29 mouse cellular contexts compared by ENCODE assay signal in genomic region chr11:100710528-100710927, GRCm38 (mm10). TPM values are rescaled to one million over a fixed set of nuclear protein-coding genes. Genes with fewer than 3 reads are reported as not detected.
"Had no signal": no experiment of that assay in that cellular context is flagged by ENCODE, and none has a peak within 500 bp of the region (broad histone marks: within the 10 kb centered on the region; RNA-seq: fewer than 3 reads in every experiment).

No protein-coding gene starts in this region.

- H3K4me3 ChIP-seq: liver, embryonic 13.5 days had no signal

- H3K27me3 ChIP-seq: liver, embryonic 13.5 days; neural tube, embryonic 15.5 days had no signal

- DNase-seq: kidney, adult 8-10 months; kidney, postnatal 14 days; kidney, postnatal 4 days; left cerebral cortex, postnatal 4 days; liver, embryonic 13.5 days; lung, adult 2 months; lung, postnatal 14 days; right cerebral cortex, adult 18-20 months; right cerebral cortex, postnatal 14 days; right cerebral cortex, postnatal 4 days; thymus, adult 18-20 months; thymus, postnatal 36 days had no signal

- H3K9me3 ChIP-seq: liver, embryonic 13.5 days; neural tube, embryonic 15.5 days had no signal

- H3K9ac ChIP-seq: liver, embryonic 13.5 days had no signal

- H3K27ac ChIP-seq: liver, embryonic 13.5 days; macrophage; neural tube, embryonic 15.5 days had no signal

- ATAC-seq: intestine, postnatal 0 days; midbrain, embryonic 16.5 days had no signal

RNA-seq across cellular contexts. Expression of gene Hspb9, which starts 3.1 kb away (rescaled TPM):
- total RNA-seq: layer of hippocampus, adult 18-20 months; layer of hippocampus, postnatal 14 days; left cerebral cortex, adult 8-10 months; left cerebral cortex, postnatal 14 days; left cerebral cortex, postnatal 4 days; liver, adult 2 months; megakaryocyte, adult 5-6 weeks; monocyte, adult 5-6 weeks had no signal
- polyA plus RNA-seq: kidney, embryonic 16.5 days; limb, embryonic 14.5 days; liver, adult 2 months; lung, embryonic 16.5 days; macrophage; midbrain, embryonic 16.5 days; neural tube, embryonic 11.5 days; neural tube, embryonic 15.5 days had no signal

RNA-seq across cellular contexts. Expression of gene Zfp385c, which starts 18.3 kb away (rescaled TPM):
- total RNA-seq: liver, adult 2 months; megakaryocyte, adult 5-6 weeks had no signal
- polyA plus RNA-seq: liver, adult 2 months; liver, embryonic 13.5 days; liver, embryonic 16.5 days; neural tube, embryonic 11.5 days; stomach, embryonic 14.5 days had no signal
